Mouse (Mus musculus) heart, postnatal 0 days (tissue): ENCODE results near the gene Tbx19. TPM values are rescaled to one million over a fixed set of nuclear protein-coding genes. Genes with fewer than 3 reads are reported as not detected.

ENCODE experiments used
- ATAC-seq: fragments of 200-750 bp; cut with Nextera tagmentation; 2 replicates; pipeline ENCODE4 v1.8.0; 2017; ENCODE audit warnings: low read depth, moderate number of reproducible peaks, moderate library complexity; ENCODE audit not compliant: insufficient read depth
- DNase-seq: peaks from one replicate; pipeline ENCODE4 v3.0.0-alpha.2; 2016; ENCODE audit warnings: low spot score
- H3K27ac ChIP-seq: fragments of 300-500 bp; sonication (generic); 2 replicates; pipeline ENCODE4 v1.5.1; 2014; ENCODE audit warnings: low read depth, mild to moderate bottlenecking
- H3K27me3 ChIP-seq: fragments of 300-500 bp; sonication (generic); 2 replicates; pipeline ENCODE4 v1.6.1; 2014; ENCODE audit warnings: low read length, mixed read lengths; ENCODE audit not compliant: control insufficient read depth, insufficient read depth
- H3K36me3 ChIP-seq: fragments of 300-500 bp; sonication (generic); replicated peaks from 2 replicates; pipeline ENCODE4 v1.6.1; 2014; ENCODE audit warnings: low read length, mixed read lengths; ENCODE audit not compliant: control insufficient read depth, insufficient read depth
- H3K4me1 ChIP-seq: fragments of 300-500 bp; sonication (generic); 2 replicates; pipeline ENCODE4 v1.6.1; 2014; ENCODE audit warnings: antibody characterized with exemption; ENCODE audit not compliant: control insufficient read depth, insufficient read depth
- H3K4me2 ChIP-seq: fragments of 300-500 bp; sonication (generic); 2 replicates; pipeline ENCODE4 v1.6.1; 2014; ENCODE audit warnings: low read depth, mild to moderate bottlenecking, low read length, moderate library complexity
- H3K4me3 ChIP-seq: fragments of 300-500 bp; sonication (generic); 2 replicates; pipeline ENCODE4 v1.5.1; 2014; ENCODE audit warnings: low read depth, low read length
- H3K9ac ChIP-seq: fragments of 300-500 bp; sonication (generic); replicated peaks from 2 replicates; pipeline ENCODE4 v1.6.1; 2014; ENCODE audit warnings: low read depth, low read length, mixed read lengths
- H3K9me3 ChIP-seq: fragments of 300-500 bp; sonication (generic); replicated peaks from 2 replicates; pipeline ENCODE4 v1.6.1; 2016; ENCODE audit warnings: low read length; ENCODE audit not compliant: control insufficient read depth
- CTCF ChIP-seq: IDR thresholded peaks from 2 replicates; pipeline ENCODE4 v1.5.1; 2016; ENCODE audit warnings: antibody characterized with exemption, control low read depth, low read depth
- EP300 ChIP-seq: IDR thresholded peaks from 2 replicates; pipeline ENCODE4 v1.6.1; 2016; ENCODE audit warnings: antibody characterized with exemption, low read depth
- WGBS: fragments of 180-500 bp; shearing (Covaris S2); extraction: QIAGEN DNeasy Blood & Tissue Kit; methylation state at CpG from one replicate; pipeline ENCODE4 v1.1.7; 2014; 5-methylcytosine and 5-hydroxymethylcytosine counted together
- polyA plus RNA-seq: library from polyadenylated mRNA; unstranded; fragments of >200 nt; fragmentation: Nextera tagmentation; extraction: Ambion mirVana; gene quantifications from 2 replicates; pipeline ENCODE4 v1.2.1, GENCODE M21; 2015
- total RNA-seq: library from RNA; depleted of rRNA; stranded (reverse); fragments of >200 nt; gene quantifications from 2 replicates; pipeline ENCODE4 v1.2.3, GENCODE M21; 2014; ENCODE audit warnings: low replicate concordance

Gene Tbx19
- total and polyA plus RNA-seq, 2 experiments from 2014 or later: not detected

- H3K4me1 ChIP-seq: peaks cover 25% of the 10 kb centered on the region
- H3K36me3 ChIP-seq: peaks cover 10% of the 10 kb centered on the region; the same call in 1 of the 2 replicates
- no peak for ATAC-seq
- TF ChIP-seq EP300 (no peak), CTCF (no peak)
- H3K4me3 ChIP-seq: no peak overlapping the region
- 85% methylated on average over 10 of the region's 10 CpGs for WGBS
- H3K27me3 ChIP-seq: no peaks in the 10 kb centered on the region
- peak overlapping the region; percentile 78; the same call in 1 of the 2 replicates for H3K27ac ChIP-seq
- DNase-seq: no peak
- H3K9ac ChIP-seq: no peak overlapping the region
- no peaks in the 10 kb centered on the region for H3K9me3 ChIP-seq
- 0 out of 2 replicates have a peak overlapping the region, but pooled peaks have one; percentile 47 for H3K4me2 ChIP-seq
Observed at GRCm38 (mm10) chr1:165190571-165191273, 30.1 kb upstream of the Tbx19 start.

- Histone ChIP-seq H3K9me3 (no peaks in the 10 kb centered on the region), H3K27ac (no peak overlapping the region), H3K27me3 (no peaks in the 10 kb centered on the region), H3K4me2 (no peak overlapping the region), H3K4me1 (peaks cover 25% of the 10 kb centered on the region), H3K4me3 (no peak overlapping the region), H3K36me3 (peaks cover 10% of the 10 kb centered on the region; the same call in 1 of the 2 replicates), H3K9ac (no peak overlapping the region)
- no peak for TF ChIP-seq EP300
- TF ChIP-seq CTCF: no peak
- DNase-seq (no peak), ATAC-seq (no peak)
- WGBS: 77% methylated on average over 6 of the region's 6 CpGs
Observed at GRCm38 (mm10) chr1:165190068-165190467, 29.5 kb upstream of the Tbx19 start.

- peaks cover 20% of the 10 kb centered on the region for H3K36me3 ChIP-seq
- peaks cover 25% of the 10 kb centered on the region for H3K4me1 ChIP-seq
- H3K4me2 ChIP-seq: no peak overlapping the region
- no peak for ATAC-seq
- DNase-seq: no peak
- H3K4me3 ChIP-seq: no peak overlapping the region
- TF ChIP-seq EP300 (no peak), CTCF (no peak)
- 75% methylated on average over 10 of the region's 10 CpGs for WGBS
- no peak overlapping the region for H3K9ac ChIP-seq
- H3K27me3 ChIP-seq: no peaks in the 10 kb centered on the region
- no peaks in the 10 kb centered on the region for H3K9me3 ChIP-seq
- no peak overlapping the region for H3K27ac ChIP-seq
Observed at GRCm38 (mm10) chr1:165188806-165189580, 28.4 kb upstream of the Tbx19 start.

- 67% methylated on average over 5 of the region's 5 CpGs for WGBS
- no peak for DNase-seq
- H3K27ac ChIP-seq: no peak overlapping the region
- H3K4me1 ChIP-seq: peaks cover 16% of the 10 kb centered on the region
- H3K4me3 ChIP-seq: no peak overlapping the region
- peaks cover 36% of the 10 kb centered on the region for H3K36me3 ChIP-seq
- no peaks in the 10 kb centered on the region for H3K9me3 ChIP-seq
- no peak for TF ChIP-seq EP300
- TF ChIP-seq CTCF: no peak
- no peak for ATAC-seq
- H3K9ac ChIP-seq: no peak overlapping the region
- H3K27me3 ChIP-seq: no peaks in the 10 kb centered on the region
- no peak overlapping the region for H3K4me2 ChIP-seq
Observed at GRCm38 (mm10) chr1:165187357-165187756, 26.8 kb upstream of the Tbx19 start.

- 0 out of 2 replicates have a peak, but pooled peaks cover 7% of the 10 kb centered on the region for H3K4me1 ChIP-seq
Observed at GRCm38 (mm10) chr1:165186491-165186890, 25.9 kb upstream of the Tbx19 start.

More at GRCm38 (mm10) chr1:165186491-165186890, 25.9 kb upstream of the Tbx19 start:
- 81% methylated on average over 12 of the region's 12 CpGs for WGBS
- H3K9me3 ChIP-seq: no peaks in the 10 kb centered on the region
- no peak for DNase-seq
- no peak overlapping the region for H3K4me3 ChIP-seq
- no peak for ATAC-seq
- H3K4me2 ChIP-seq: no peak overlapping the region
- TF ChIP-seq CTCF (no peak), EP300 (no peak)
- H3K36me3 ChIP-seq: peaks cover 43% of the 10 kb centered on the region
- no peaks in the 10 kb centered on the region for H3K27me3 ChIP-seq
- no peak overlapping the region for H3K27ac ChIP-seq
- H3K9ac ChIP-seq: no peak overlapping the region
